Mouse (Mus musculus) liver, embryonic 14.5 days (tissue): ENCODE results near the gene Zbtb4. TPM values are rescaled to one million over a fixed set of nuclear protein-coding genes. Genes with fewer than 3 reads are reported as not detected.

Source experiments
- ATAC-seq: fragments of 200-750 bp; cut with Nextera tagmentation; 2 replicates; pipeline ENCODE4 v1.8.0; 2017; ENCODE audit warnings: moderate number of reproducible peaks, mild to moderate bottlenecking, moderate library complexity; ENCODE audit not compliant: insufficient read depth
- DNase-seq, 3 experiments: peaks; one replicate each; pipeline ENCODE4 v3.0.0-alpha.2; 2012 to 2013; ENCODE audit warnings: low read depth in 3 of 3, low spot score in 3 of 3
- H3K27ac ChIP-seq: fragments of 300-500 bp; sonication (generic); 2 replicates; pipeline ENCODE4 v1.5.1; 2014; ENCODE audit warnings: moderate library complexity, mild to moderate bottlenecking, control low read depth, inconsistent platforms
- H3K27me3 ChIP-seq: fragments of 300-500 bp; sonication (generic); 2 replicates; pipeline ENCODE4 v1.6.1; 2014; ENCODE audit warnings: mild to moderate bottlenecking, low read length, moderate library complexity; ENCODE audit not compliant: control insufficient read depth, insufficient read depth
- H3K36me3 ChIP-seq: fragments of 300-500 bp; sonication (generic); replicated peaks from 2 replicates; pipeline ENCODE4 v1.6.1; 2014; ENCODE audit warnings: low read depth; ENCODE audit not compliant: control insufficient read depth, insufficient read depth
- H3K4me1 ChIP-seq, 2 experiments: fragments of 200-500 bp in 1 of 2; fragments of 300-500 bp in 1 of 2; sonication (generic) in 1 of 2; replicated peaks; 2 replicates each; pipeline ENCODE4 v1.6.1; 2012 to 2014; ENCODE audit warnings: antibody characterized with exemption in 1 of 2, inconsistent platforms in 1 of 2, low read length in 1 of 2; ENCODE audit not compliant: control insufficient read depth in 2 of 2, insufficient read depth in 2 of 2
- H3K4me2 ChIP-seq: fragments of 300-500 bp; sonication (generic); 2 replicates; pipeline ENCODE4 v1.6.1; 2014; ENCODE audit warnings: low read depth, mild to moderate bottlenecking, control low read depth, moderate library complexity
- H3K4me3 ChIP-seq, 2 experiments: fragments of 200-500 bp in 1 of 2; fragments of 300-500 bp in 1 of 2; sonication (generic) in 1 of 2; 2 replicates each; pipeline ENCODE4 v1.5.1; 2012 to 2014; ENCODE audit warnings: low read depth in 2 of 2, low read length in 2 of 2, mild to moderate bottlenecking in 2 of 2, control low read depth in 1 of 2, inconsistent platforms in 1 of 2, moderate library complexity in 1 of 2; ENCODE audit not compliant: insufficient read depth in 1 of 2
- H3K9ac ChIP-seq: fragments of 300-500 bp; sonication (generic); replicated peaks from 2 replicates; pipeline ENCODE4 v1.6.1; 2014; ENCODE audit warnings: mild to moderate bottlenecking, control low read depth, moderate library complexity
- H3K9me3 ChIP-seq: fragments of 300-500 bp; sonication (generic); 2 replicates; pipeline ENCODE4 v1.6.1; 2016; ENCODE audit warnings: low read length, mixed read lengths; ENCODE audit not compliant: control insufficient read depth
- CTCF ChIP-seq: IDR thresholded peaks from 2 replicates; pipeline ENCODE4 v1.5.1; 2016; ENCODE audit warnings: antibody characterized with exemption, low read depth, control low read depth
- EP300 ChIP-seq: IDR thresholded peaks from 2 replicates; pipeline ENCODE4 v1.6.1; 2016; ENCODE audit warnings: antibody characterized with exemption, low read depth
- WGBS: fragments of 180-500 bp; shearing (Covaris S2); extraction: QIAGEN DNeasy Blood & Tissue Kit; methylation state at CpG from one replicate; pipeline ENCODE4 v1.1.7; 2014; ENCODE audit not compliant: insufficient replicate concordance; 5-methylcytosine and 5-hydroxymethylcytosine counted together
- polyA plus RNA-seq, 2 experiments: library from polyadenylated mRNA; depleted of rRNA in 1 of 2; stranded (reverse) in 1 of 2; unstranded in 1 of 2; fragments of >200 nt; fragmentation: Nextera tagmentation in 1 of 2; extraction: Ambion mirVana in 1 of 2; gene quantifications; 2 replicates each; pipeline versions ENCODE4 v1.2.1 to v1.2.3; 2012 to 2014

Zbtb4 gene
- polyA plus RNA-seq, 2 experiments, result 0.58 to 1.5 TPM

- no peak for ATAC-seq
- H3K4me3 ChIP-seq, result no peak overlapping the region
- H3K9me3 ChIP-seq, result no peaks in the 10 kb centered on the region
- TF ChIP-seq EP300 (no peak), CTCF (no peak)
- no peak overlapping the region for H3K27ac ChIP-seq
- H3K27me3 ChIP-seq, result peaks cover 84% of the 10 kb centered on the region
- WGBS, result 33% methylated on average over 12 of the region's 12 CpGs
- H3K4me1 ChIP-seq, result peaks cover 5 to 8% of the 10 kb centered on the region in 2 experiments; a peak in 3 of 4 replicates
- no peaks in the 10 kb centered on the region for H3K36me3 ChIP-seq
- no peak for DNase-seq
- no peak overlapping the region for H3K9ac ChIP-seq
- no peak overlapping the region for H3K4me2 ChIP-seq
These were observed 33.9 kb downstream of the Zbtb4 start for GRCm38 (mm10) chr11:69799394-69800137.

- DNase-seq (no peak), ATAC-seq (no peak)
- no peaks in the 10 kb centered on the region for H3K9me3 ChIP-seq
- H3K4me1 ChIP-seq, result peaks cover 2 to 5% of the 10 kb centered on the region in 2 experiments; a peak in 3 of 4 replicates
- H3K4me3 ChIP-seq, result no peak overlapping the region
- H3K9ac ChIP-seq, result no peak overlapping the region
- H3K27me3 ChIP-seq, result peaks cover 89% of the 10 kb centered on the region
- peak overlapping the region; percentile 51; the same call in 1 of the 2 replicates for H3K4me2 ChIP-seq
- H3K36me3 ChIP-seq, result no peaks in the 10 kb centered on the region
- 2% methylated on average over 11 of the region's 11 CpGs for WGBS
- TF ChIP-seq EP300, result no peak
- TF ChIP-seq CTCF, result no peak
- H3K27ac ChIP-seq, result no peak overlapping the region
These were observed 34.4 kb downstream of the Zbtb4 start for GRCm38 (mm10) chr11:69800138-69800391.

- ATAC-seq, result no peak
- Histone ChIP-seq H3K36me3 (no peaks in the 10 kb centered on the region), H3K27ac (no peak overlapping the region), H3K27me3 (peaks cover 94% of the 10 kb centered on the region), H3K9ac (no peak overlapping the region), H3K4me2 (peak overlapping the region; percentile 51), H3K9me3 (no peaks in the 10 kb centered on the region), H3K4me3 (peak overlapping the region; percentile 25 to 30; a peak in 3 of 4 replicates), H3K4me1 (peaks cover 2 to 4% of the 10 kb centered on the region in 2 experiments; a peak in 3 of 4 replicates)
- TF ChIP-seq CTCF (no peak), EP300 (no peak)
- WGBS, result 2% methylated on average over 36 of the region's 36 CpGs
- DNase-seq, result no peak
These were observed 34.9 kb downstream of the Zbtb4 start for GRCm38 (mm10) chr11:69800392-69801197.

- peaks cover 0 to 2% of the 10 kb centered on the region in 2 experiments; a peak in 2 of 4 replicates for H3K4me1 ChIP-seq
- no peak within 1 kb of the TSS for H3K27ac ChIP-seq
- H3K9me3 ChIP-seq, result no peaks in the 10 kb centered on the region
- H3K27me3 ChIP-seq, result peaks cover 95% of the 10 kb centered on the region
- H3K4me3 ChIP-seq, result peak within 1 kb of the TSS; percentile 28 to 50
- TF ChIP-seq CTCF (no peak), EP300 (no peak)
- ATAC-seq (no peak), DNase-seq (no peak)
- WGBS, result 3% methylated on average over 31 of the region's 33 CpGs
- peak within 1 kb of the TSS; percentile 65 for H3K4me2 ChIP-seq
- no peaks in the 10 kb centered on the region for H3K36me3 ChIP-seq
- no peak within 1 kb of the TSS for H3K9ac ChIP-seq
These were observed 35.8 kb downstream of the Zbtb4 start, which contains the start of gene Fgf11 for GRCm38 (mm10) chr11:69801379-69801977. Fgf11 (minus strand) TSS chr11:69801857.
